Mouse (Mus musculus) heart, embryonic 10.5 days (tissue): Measurements from ENCODE around the gene Tacc3. TPM values are rescaled to one million over a fixed set of nuclear protein-coding genes. Genes with fewer than 3 reads are reported as not detected.

Experiments used
- DNase-seq: peaks from one replicate; pipeline ENCODE4 v3.0.0-alpha.2; 2017; ENCODE audit warnings: low spot score
- H3K27ac ChIP-seq: fragments of 300-500 bp; sonication (generic); 2 replicates; pipeline ENCODE4 v1.5.1; 2016; ENCODE audit warnings: mild to moderate bottlenecking
- H3K27me3 ChIP-seq: fragments of 300-500 bp; sonication (generic); 2 replicates; pipeline ENCODE4 v1.6.1; 2016; ENCODE audit warnings: mild to moderate bottlenecking; ENCODE audit not compliant: poor library complexity, insufficient read depth, severe bottlenecking
- H3K36me3 ChIP-seq: fragments of 300-500 bp; sonication (generic); 2 replicates; pipeline ENCODE4 v1.6.1; 2016; ENCODE audit warnings: mild to moderate bottlenecking, moderate library complexity
- H3K4me1 ChIP-seq: fragments of 300-500 bp; sonication (generic); 2 replicates; pipeline ENCODE4 v1.6.1; 2016; ENCODE audit warnings: mild to moderate bottlenecking
- H3K4me3 ChIP-seq: fragments of 300-500 bp; sonication (generic); 2 replicates; pipeline ENCODE4 v1.5.1; 2016; ENCODE audit warnings: mild to moderate bottlenecking, moderate library complexity
- H3K9me3 ChIP-seq: fragments of 300-500 bp; sonication (generic); 2 replicates; pipeline ENCODE4 v1.6.1; 2016; ENCODE audit warnings: mild to moderate bottlenecking, moderate library complexity
- WGBS: fragments of 180-500 bp; shearing (Covaris S2); methylation state at CpG from one replicate; pipeline ENCODE4 v1.1.7; 2016; 5-methylcytosine and 5-hydroxymethylcytosine counted together
- polyA plus RNA-seq: library from polyadenylated mRNA; unstranded; fragments of >200 nt; fragmentation: Nextera tagmentation; extraction: Ambion mirVana; gene quantifications from 2 replicates; pipeline ENCODE4 v1.2.1, GENCODE M21; 2016

Tacc3 gene
- polyA plus RNA-seq, 1 experiment from 2014 or later = 235 TPM

DNA sequence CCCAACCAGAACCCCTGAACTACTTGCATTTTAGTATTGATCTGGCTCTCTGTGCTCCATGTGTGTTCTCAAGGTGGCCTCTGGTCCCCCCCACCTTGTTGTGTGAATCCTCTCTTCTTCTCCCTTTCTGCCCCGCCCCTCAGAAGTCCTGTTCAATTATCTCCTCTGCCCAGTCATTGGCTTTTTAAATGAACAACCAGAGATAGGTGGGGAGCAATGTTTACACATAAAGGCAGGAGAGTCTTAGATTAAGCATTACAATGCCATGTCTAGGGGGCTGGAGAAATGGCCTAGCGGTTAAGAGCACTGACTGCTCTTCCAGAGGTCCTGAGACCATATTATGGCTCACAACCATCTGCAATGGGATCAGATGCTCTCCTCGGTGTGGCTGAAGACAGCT lies 22.6 kb upstream of the Tacc3 start:
- H3K4me3 ChIP-seq = no peak overlapping the region
- no peaks in the 10 kb centered on the region for H3K9me3 ChIP-seq
- WGBS = 84% methylated on average over 3 of the region's 3 CpGs
- no peak for DNase-seq
- peaks cover 38% of the 10 kb centered on the region for H3K36me3 ChIP-seq
- H3K27ac ChIP-seq = no peak overlapping the region
- no peaks in the 10 kb centered on the region for H3K27me3 ChIP-seq
- peaks cover 5% of the 10 kb centered on the region for H3K4me1 ChIP-seq

- Histone ChIP-seq H3K9me3 (no peaks in the 10 kb centered on the region), H3K36me3 (peaks cover 61% of the 10 kb centered on the region), H3K4me3 (no peak overlapping the region), H3K27ac (no peak overlapping the region), H3K4me1 (no peaks in the 10 kb centered on the region), H3K27me3 (no peaks in the 10 kb centered on the region)
- WGBS = 69% methylated on average over 3 of the region's 3 CpGs
- DNase-seq = no peak
Measured at GRCm38 (mm10) chr5:33637606-33638350, 20.1 kb upstream of the Tacc3 start.

DNA sequence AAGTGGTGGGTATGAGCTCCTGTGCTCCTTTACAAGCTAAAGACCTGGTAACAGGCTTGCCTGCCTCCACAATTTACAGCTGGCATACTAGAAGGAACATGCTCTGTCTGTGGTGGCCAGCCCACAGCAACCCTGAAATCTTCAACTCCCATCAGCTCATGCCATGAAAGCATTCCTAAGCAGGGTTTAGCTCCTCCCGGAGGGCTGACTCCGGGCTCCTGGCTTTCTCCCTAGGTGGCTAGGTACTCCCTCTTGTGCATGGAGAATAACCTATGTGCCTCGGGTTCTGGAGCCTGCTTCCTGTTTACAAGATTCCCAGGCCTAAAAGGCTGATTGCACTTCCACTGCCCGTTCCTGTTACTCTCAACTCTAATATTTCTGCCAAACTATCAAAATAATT lies 19.1 kb upstream of the Tacc3 start:
- no peaks in the 10 kb centered on the region for H3K4me1 ChIP-seq
- H3K27ac ChIP-seq = no peak overlapping the region
- DNase-seq = no peak
- H3K36me3 ChIP-seq = peaks cover 72% of the 10 kb centered on the region
- no peaks in the 10 kb centered on the region for H3K9me3 ChIP-seq
- WGBS = 67% methylated on average over 4 of the region's 4 CpGs
- H3K4me3 ChIP-seq = no peak overlapping the region
- no peaks in the 10 kb centered on the region for H3K27me3 ChIP-seq

DNA sequence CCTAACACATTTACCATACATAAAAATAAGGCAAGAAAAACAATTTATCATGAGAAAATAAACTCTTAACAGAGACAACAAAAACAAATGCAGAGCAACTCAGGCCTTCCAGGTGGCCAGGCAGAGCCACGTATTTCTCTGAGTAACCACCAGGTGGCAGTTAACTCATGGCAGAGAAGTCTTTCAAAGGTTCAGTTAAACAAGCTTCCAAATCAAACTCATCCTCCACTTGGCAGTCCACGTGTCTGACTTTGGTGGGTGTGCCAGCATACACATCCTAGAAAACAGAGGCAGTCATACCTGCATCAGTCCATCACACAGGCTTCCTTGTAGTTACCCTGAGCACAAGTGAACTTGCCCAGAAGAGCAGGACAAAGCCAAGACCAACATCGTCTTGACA lies 17.3 kb upstream of the Tacc3 start:
- Histone ChIP-seq H3K4me3 (no peak overlapping the region), H3K27ac (no peak overlapping the region), H3K27me3 (no peaks in the 10 kb centered on the region), H3K9me3 (no peaks in the 10 kb centered on the region), H3K36me3 (peaks cover 73% of the 10 kb centered on the region), H3K4me1 (no peaks in the 10 kb centered on the region)
- no peak for DNase-seq
- 48% methylated on average over 3 of the region's 3 CpGs for WGBS

DNA sequence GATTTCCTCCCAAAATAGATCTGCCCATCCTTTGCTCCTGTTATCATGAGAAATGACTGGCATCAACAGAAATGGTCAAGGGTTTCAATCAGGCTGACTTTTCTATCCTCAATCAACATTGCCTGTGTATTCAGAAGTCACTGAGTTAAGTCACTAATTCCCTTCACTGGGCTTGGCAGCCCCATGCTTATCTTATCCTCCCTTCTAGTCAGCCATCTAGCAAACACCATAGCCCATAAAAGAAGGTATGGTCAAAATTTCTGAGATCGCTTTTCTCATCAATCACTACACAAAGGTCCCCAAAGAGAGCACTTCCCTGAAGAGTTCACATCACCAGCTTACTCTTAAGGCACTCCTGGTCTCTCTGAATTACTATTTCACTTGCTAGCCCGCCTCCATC lies 6.9 kb upstream of the Tacc3 start:
- Histone ChIP-seq H3K4me3 (peak overlapping the region; percentile 75), H3K36me3 (peaks cover 68% of the 10 kb centered on the region), H3K27me3 (no peaks in the 10 kb centered on the region), H3K9me3 (no peaks in the 10 kb centered on the region), H3K4me1 (peaks cover 40% of the 10 kb centered on the region), H3K27ac (peak overlapping the region; percentile 100)
- DNase-seq = no peak
- 11% methylated on average over 2 of the region's 2 CpGs for WGBS

DNA sequence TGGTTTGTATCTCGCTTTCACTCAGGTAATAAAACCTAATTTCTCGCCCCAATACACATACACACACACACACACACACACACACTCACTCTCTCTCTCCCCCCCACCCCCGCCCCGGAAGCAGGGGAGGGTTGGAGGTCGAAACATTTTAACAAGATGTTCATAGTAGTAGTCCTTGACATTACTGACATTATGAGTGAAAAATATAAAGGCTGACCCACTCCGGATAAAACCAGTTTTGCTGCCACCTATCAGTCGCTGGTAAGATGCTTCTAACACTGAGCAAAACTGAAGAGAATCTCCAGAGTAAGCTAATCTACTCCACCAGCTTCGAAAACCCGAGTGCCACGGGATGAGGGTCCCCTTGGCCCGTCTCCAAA lies 6.4 kb upstream of the Tacc3 start:
- no peak for DNase-seq
- WGBS = under 1% methylated on average over 11 of the region's 11 CpGs
- peaks cover 63% of the 10 kb centered on the region for H3K36me3 ChIP-seq
- peaks cover 45% of the 10 kb centered on the region for H3K4me1 ChIP-seq
- H3K4me3 ChIP-seq = peak overlapping the region; percentile 75
- no peaks in the 10 kb centered on the region for H3K27me3 ChIP-seq
- no peaks in the 10 kb centered on the region for H3K9me3 ChIP-seq
- peak overlapping the region; percentile 100 for H3K27ac ChIP-seq

DNA sequence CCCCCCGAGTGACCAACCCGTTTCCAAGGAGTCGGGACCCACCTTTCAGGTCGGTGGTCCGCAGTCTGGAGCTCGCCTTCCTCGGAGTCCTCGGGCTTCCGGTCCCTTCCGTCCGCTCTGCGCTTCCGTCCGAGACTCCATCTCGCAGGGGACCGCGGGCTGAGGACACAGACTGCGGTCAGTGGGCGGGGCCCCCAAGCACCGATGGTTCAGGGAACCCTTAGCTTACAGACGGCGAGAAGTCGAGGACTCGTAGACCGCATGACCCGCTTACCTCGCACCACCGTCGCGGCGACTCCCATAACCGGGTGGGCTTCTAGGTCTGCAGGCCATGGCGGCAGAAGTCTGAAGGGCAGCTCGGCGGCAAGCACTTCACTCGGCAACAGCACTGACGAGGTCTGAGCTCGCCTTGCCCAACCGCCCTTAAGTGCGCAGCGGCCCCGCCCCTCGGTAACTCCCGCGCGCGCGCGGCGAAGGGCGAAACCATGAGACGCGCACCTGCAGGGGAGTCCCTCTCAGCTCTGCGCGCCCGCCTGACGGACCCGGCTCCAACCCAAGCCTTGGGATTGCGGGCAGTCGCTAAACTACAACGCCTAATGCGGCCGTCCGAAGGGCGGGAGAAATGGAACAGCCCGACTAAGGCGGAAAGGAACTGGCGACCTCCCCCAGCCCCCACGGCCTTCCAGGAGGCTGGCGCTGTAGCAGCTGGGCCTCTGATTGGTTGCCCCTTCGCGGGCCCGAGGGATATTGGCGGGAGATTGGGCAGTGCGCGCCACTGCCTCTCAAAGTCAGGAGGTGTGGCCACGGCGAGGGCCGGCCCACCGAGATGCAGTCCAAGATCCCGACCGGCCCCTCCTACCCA lies 5.8 kb upstream of the Tacc3 start, which contains the start of gene Slbp:
Slbp (minus strand) TSS at position 654 of the 862 bp plus-strand sequence.
- DNase-seq = peak; percentile 98
- Histone ChIP-seq H3K4me3 (peak within 1 kb of the TSS; percentile 75), H3K4me1 (peaks cover 51% of the 10 kb centered on the region), H3K27ac (peak within 1 kb of the TSS; percentile 100), H3K27me3 (no peaks in the 10 kb centered on the region), H3K36me3 (peaks cover 57% of the 10 kb centered on the region), H3K9me3 (no peaks in the 10 kb centered on the region)
- WGBS = under 1% methylated on average over 82 of the region's 82 CpGs

DNA sequence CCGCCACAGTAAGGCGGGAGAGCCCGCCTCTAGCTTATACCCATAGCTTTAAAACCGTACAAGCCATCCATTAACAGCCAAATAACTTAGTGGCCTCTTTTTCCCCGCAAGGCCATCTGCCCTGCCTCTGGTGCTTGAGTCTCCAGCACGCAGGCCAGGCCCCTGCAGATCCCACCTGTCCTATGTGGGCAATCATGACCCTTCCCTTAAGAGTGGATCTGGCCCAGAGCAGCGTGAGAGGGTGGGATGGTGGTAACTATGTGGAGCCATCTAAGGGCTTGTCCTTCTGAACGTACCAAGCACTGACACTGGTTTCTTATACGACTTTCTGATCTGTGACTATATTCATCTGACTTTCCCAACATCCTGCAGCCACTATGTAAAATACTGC lies 5.2 kb upstream of the Tacc3 start:
- no peak for DNase-seq
- H3K9me3 ChIP-seq = no peaks in the 10 kb centered on the region
- H3K4me3 ChIP-seq = peak overlapping the region; percentile 75
- WGBS = 5% methylated on average over 9 of the region's 9 CpGs
- H3K4me1 ChIP-seq = peaks cover 51% of the 10 kb centered on the region
- H3K27ac ChIP-seq = peak overlapping the region; percentile 100
- H3K27me3 ChIP-seq = no peaks in the 10 kb centered on the region
- H3K36me3 ChIP-seq = peaks cover 51% of the 10 kb centered on the region

DNA sequence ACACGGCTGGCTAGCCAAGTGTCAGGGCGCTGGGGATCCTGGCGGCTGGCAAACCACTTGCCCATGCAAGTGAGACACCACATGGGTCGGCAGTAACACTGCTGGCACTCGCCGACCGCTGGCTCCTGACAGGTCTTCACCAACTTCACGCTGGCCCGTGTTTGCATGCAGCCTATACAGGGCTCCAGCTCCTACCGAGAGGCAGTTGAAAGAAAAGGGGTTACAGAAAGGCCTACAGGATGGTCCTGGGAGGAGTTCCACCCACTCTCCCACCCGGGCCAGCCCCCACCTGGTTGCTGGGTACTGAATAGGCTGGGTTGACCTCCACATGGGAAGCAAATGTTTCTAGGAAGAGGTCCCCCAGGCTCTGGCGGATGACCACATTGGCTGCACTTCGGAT lies 3.5 kb upstream of the Tacc3 start:
- 93% methylated on average over 13 of the region's 13 CpGs for WGBS
- Histone ChIP-seq H3K36me3 (peaks cover 38% of the 10 kb centered on the region), H3K4me3 (no peak overlapping the region), H3K27ac (no peak overlapping the region), H3K9me3 (no peaks in the 10 kb centered on the region), H3K4me1 (peaks cover 55% of the 10 kb centered on the region), H3K27me3 (no peaks in the 10 kb centered on the region)
- DNase-seq = no peak

GRCm38 (mm10) chr5:33655251-33655840 lies 2.6 kb upstream of the Tacc3 start:
- no peaks in the 10 kb centered on the region for H3K9me3 ChIP-seq
- H3K4me3 ChIP-seq = no peak overlapping the region
- no peak overlapping the region for H3K27ac ChIP-seq
- no peak for DNase-seq
- H3K4me1 ChIP-seq = peaks cover 57% of the 10 kb centered on the region
- H3K27me3 ChIP-seq = no peaks in the 10 kb centered on the region
- H3K36me3 ChIP-seq = peaks cover 32% of the 10 kb centered on the region
- WGBS = 90% methylated on average over 10 of the region's 10 CpGs

DNA sequence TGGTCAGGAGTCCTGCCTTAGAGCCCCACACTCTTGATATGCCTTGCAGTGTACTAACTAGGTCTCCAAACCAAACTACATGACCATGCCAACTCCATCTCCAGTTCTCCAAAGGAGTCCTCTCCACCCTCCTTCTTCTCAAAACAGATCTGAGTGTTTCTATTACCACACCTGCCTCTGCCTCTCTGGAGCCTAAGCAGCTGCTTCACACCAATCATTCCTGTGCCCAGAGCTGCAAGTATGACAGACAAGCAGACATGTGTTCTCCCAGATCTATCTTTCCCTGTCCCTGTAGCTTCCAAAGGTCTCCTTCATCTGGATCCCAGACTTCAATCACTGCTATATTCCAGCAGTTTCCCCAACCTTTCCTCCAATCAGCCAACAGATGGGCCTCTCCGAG lies 1.2 kb upstream of the Tacc3 start:
- no peaks in the 10 kb centered on the region for H3K27me3 ChIP-seq

DNA sequence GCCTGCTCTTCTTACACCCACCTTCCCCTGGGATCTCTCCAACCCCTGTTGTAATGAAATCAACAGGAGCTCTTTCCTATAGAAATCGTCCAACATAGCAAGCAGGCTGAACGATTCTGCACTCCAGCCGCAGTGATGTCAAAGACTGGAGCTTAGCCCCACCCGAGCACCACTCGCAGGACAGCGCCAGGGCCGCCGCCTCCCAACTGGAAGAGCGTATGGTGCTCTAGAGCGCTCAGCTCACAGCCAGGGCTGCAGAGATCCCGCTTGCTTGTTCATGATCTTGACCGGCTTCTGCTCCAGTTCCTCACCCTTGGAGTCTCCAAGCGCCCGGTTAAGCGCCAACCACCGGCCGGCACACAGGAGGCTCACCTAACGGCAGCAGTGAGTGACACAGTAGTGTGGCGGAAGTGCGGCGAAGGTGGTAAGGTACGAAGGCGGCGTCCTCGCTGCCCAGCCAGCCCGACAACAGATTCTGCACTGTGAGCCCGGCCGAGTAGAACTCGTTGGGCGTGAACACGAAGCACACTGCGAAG lies 609 bp upstream of the Tacc3 start:
- DNase-seq = no peak
- peaks cover 49% of the 10 kb centered on the region for H3K36me3 ChIP-seq
- WGBS = under 1% methylated on average over 32 of the region's 32 CpGs
- peak overlapping the region; percentile 95 for H3K27ac ChIP-seq
- H3K9me3 ChIP-seq = no peaks in the 10 kb centered on the region
- no peaks in the 10 kb centered on the region for H3K27me3 ChIP-seq
- peak overlapping the region; percentile 93 for H3K4me3 ChIP-seq
- H3K4me1 ChIP-seq = peaks cover 50% of the 10 kb centered on the region

More for the DNA sequence above, 1.2 kb upstream of the Tacc3 start:
- peaks cover 44% of the 10 kb centered on the region for H3K36me3 ChIP-seq
- 44% methylated on average over 1 of the region's 1 CpGs for WGBS
- H3K9me3 ChIP-seq = no peaks in the 10 kb centered on the region
- H3K4me3 ChIP-seq = peak overlapping the region; percentile 93
- peak overlapping the region; percentile 95 for H3K27ac ChIP-seq
- peaks cover 50% of the 10 kb centered on the region for H3K4me1 ChIP-seq
- no peak for DNase-seq

DNA sequence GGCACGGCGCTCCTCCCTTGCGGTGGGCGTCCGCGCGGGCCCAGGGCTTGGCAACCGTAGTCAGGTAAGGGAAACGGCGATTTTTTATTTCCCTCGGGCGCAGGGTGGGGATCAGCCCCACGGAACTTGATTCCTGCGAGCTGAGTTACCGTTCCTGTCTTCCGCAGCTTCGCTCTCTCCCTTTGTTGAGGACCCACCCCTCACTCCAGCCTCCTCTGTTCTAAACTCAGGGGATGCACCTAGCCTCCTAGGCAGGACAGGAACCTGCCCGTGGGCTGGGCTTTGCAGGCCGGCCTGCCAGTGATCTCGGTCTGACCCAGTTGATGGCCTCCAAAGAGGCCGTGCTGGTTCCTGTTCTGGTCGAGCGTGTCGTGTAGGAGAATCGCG lies 729 bp downstream of the Tacc3 start:
- Histone ChIP-seq H3K27me3 (no peaks in the 10 kb centered on the region), H3K4me1 (peaks cover 38% of the 10 kb centered on the region), H3K36me3 (peaks cover 54% of the 10 kb centered on the region), H3K27ac (peak overlapping the region; percentile 95), H3K4me3 (peak overlapping the region; percentile 93), H3K9me3 (no peaks in the 10 kb centered on the region)
- DNase-seq = no peak
- under 1% methylated on average over 26 of the region's 26 CpGs for WGBS
